Mouse (Mus musculus) common myeloid progenitor, adult 5-6 weeks (primary cell): ENCODE data around the gene Olfr555. TPM values are rescaled to one million over a fixed set of nuclear protein-coding genes. Genes with fewer than 3 reads are reported as not detected.
"Not testable (repeated sequence)": the region's sequence is repeated elsewhere in the genome, so short reads cannot be mapped to it uniquely, and the experiment has no call there.

Source experiments
- ATAC-seq: replicated peaks from 2 replicates; pipeline ENCODE4 v1.8.0; 2016; ENCODE audit warnings: low read depth, mild to moderate bottlenecking, moderate TSS enrichment, inconsistent platforms; ENCODE audit not compliant: poor library complexity, severe bottlenecking
- total RNA-seq: library from RNA; stranded (forward); fragments of 200-1000, 187-1606 nt; gene quantifications from 2 replicates; pipeline ENCODE4 v1.2.3, GENCODE M21; 2017

Olfr555 gene
- not detected in 2 replicates for total RNA-seq

GRCm38 (mm10) chr7:102658523-102658922 is at the start of gene Olfr555:
Olfr555 (plus strand) TSS chr7:102658823.
- ATAC-seq = no peak

GRCm38 (mm10) chr7:102618118-102618517 is 40.5 kb upstream of the Olfr555 start, which contains the start of gene Olfr553:
Olfr553 (minus strand) TSS chr7:102618218.
- ATAC-seq = no peak

- peak; percentile 69 for ATAC-seq
These were observed 39.0 kb upstream of the Olfr555 start for GRCm38 (mm10) chr7:102619608-102620007.

- not testable (repeated sequence) for ATAC-seq
These were observed 38.3 kb upstream of the Olfr555 start for GRCm38 (mm10) chr7:102620368-102620767.

GRCm38 (mm10) chr7:102636665-102637064 is 22.0 kb upstream of the Olfr555 start:
- peak; percentile 86 for ATAC-seq

GRCm38 (mm10) chr7:102638132-102638531 is 20.5 kb upstream of the Olfr555 start, which contains the start of gene Olfr554:
Olfr554 (plus strand) TSS chr7:102638432.
- no peak for ATAC-seq

- not testable (repeated sequence) for ATAC-seq
These were observed 13.7 kb upstream of the Olfr555 start for GRCm38 (mm10) chr7:102644945-102645344.

- no peak for ATAC-seq
These were observed 6.0 kb downstream of the Olfr555 start, which contains the start of gene Olfr556 for GRCm38 (mm10) chr7:102664599-102664998. Olfr556 (plus strand) TSS chr7:102664899.

- peak; percentile 65; the same call in 1 of the 2 replicates for ATAC-seq
These were observed 6.8 kb downstream of the Olfr555 start for GRCm38 (mm10) chr7:102665378-102665777.

- ATAC-seq = peak; percentile 52; the same call in 1 of the 2 replicates
These were observed 17.6 kb downstream of the Olfr555 start for GRCm38 (mm10) chr7:102676225-102676624.

GRCm38 (mm10) chr7:102681916-102682315 is 23.3 kb downstream of the Olfr555 start:
- ATAC-seq = no peak

- ATAC-seq = peak; percentile 100
These were observed 28.4 kb downstream of the Olfr555 start, which contains the start of gene Trim68 for GRCm38 (mm10) chr7:102686944-102687501. Trim68 (minus strand) TSS chr7:102687327.

- ATAC-seq = peak; percentile 93
These were observed 36.9 kb downstream of the Olfr555 start, which contains the start of gene Olfr557 for GRCm38 (mm10) chr7:102695358-102696125. Olfr557 (plus strand) TSS chr7:102695910.

- no peak for ATAC-seq
These were observed 39.8 kb downstream of the Olfr555 start for GRCm38 (mm10) chr7:102698461-102698860.

- no peak for ATAC-seq
These were observed 43.3 kb downstream of the Olfr555 start, which contains the start of gene Olfr558 for GRCm38 (mm10) chr7:102701915-102702314. Olfr558 (plus strand) TSS chr7:102702215.

Other genes starting within 250 kb of the Olfr555 start
- gene Rrm1, start 217.1 kb upstream of the Olfr555 start, total RNA-seq = 809 and 867 TPM in 2 replicates
- gene Olfr543, start 177.1 kb upstream of the Olfr555 start, total RNA-seq = not detected in 2 replicates
- not detected in 2 replicates for gene Olfr544, start 170.5 kb upstream of the Olfr555 start, total RNA-seq
- not detected in 2 replicates for gene Olfr545, start 159.2 kb upstream of the Olfr555 start, total RNA-seq
- not detected in 2 replicates for gene Olfr547, start 124.1 kb upstream of the Olfr555 start, total RNA-seq
- gene Olfr548-ps1, start 117.9 kb upstream of the Olfr555 start, total RNA-seq = not detected in 2 replicates
- not detected in 2 replicates for gene Olfr549, start 109.0 kb upstream of the Olfr555 start, total RNA-seq
- 31.7 and 33.6 TPM in 2 replicates for gene Trim21, start 93.3 kb upstream of the Olfr555 start, total RNA-seq
- gene Olfr550, start 87.4 kb upstream of the Olfr555 start, total RNA-seq = 0.23 TPM in 1 of 2 replicates, not detected in the other
- gene Olfr551, start 66.9 kb upstream of the Olfr555 start, total RNA-seq = not detected in 2 replicates
- not detected in 2 replicates for gene Olfr552, start 61.1 kb upstream of the Olfr555 start, total RNA-seq
- gene Olfr553, start 40.6 kb upstream of the Olfr555 start, total RNA-seq = not detected in 2 replicates
- gene Olfr554, start 20.4 kb upstream of the Olfr555 start, total RNA-seq = not detected in 2 replicates
- not detected in 2 replicates for gene Olfr556, start 6.1 kb downstream of the Olfr555 start, total RNA-seq
- gene Trim68, start 28.5 kb downstream of the Olfr555 start, total RNA-seq = 8.2 and 10.7 TPM in 2 replicates
- not detected in 2 replicates for gene Olfr557, start 37.1 kb downstream of the Olfr555 start, total RNA-seq
- 0.14 TPM in 1 of 2 replicates, not detected in the other for gene Olfr558, start 43.4 kb downstream of the Olfr555 start, total RNA-seq
- gene Olfr33, start 60.2 kb downstream of the Olfr555 start, total RNA-seq = not detected in 2 replicates
- gene Olfr559, start 68.7 kb downstream of the Olfr555 start, total RNA-seq = not detected in 2 replicates
- gene Olfr560, start 100.5 kb downstream of the Olfr555 start, total RNA-seq = not detected in 2 replicates
- not detected in 2 replicates for gene Olfr78, start 100.6 kb downstream of the Olfr555 start, total RNA-seq
- not detected in 2 replicates for gene Olfr561, start 112.4 kb downstream of the Olfr555 start, total RNA-seq
- not detected in 2 replicates for gene Olfr564, start 144.7 kb downstream of the Olfr555 start, total RNA-seq
- gene Olfr566, start 199.9 kb downstream of the Olfr555 start, total RNA-seq = not detected in 2 replicates
- gene Olfr568, start 218.3 kb downstream of the Olfr555 start, total RNA-seq = not detected in 2 replicates
- gene Olfr569, start 232.1 kb downstream of the Olfr555 start, total RNA-seq = not detected in 2 replicates
- gene Olfr570, start 235.8 kb downstream of the Olfr555 start, total RNA-seq = not detected in 2 replicates